Mouse (Mus musculus) embryonic facial prominence, embryonic 14.5 days (tissue): ENCODE measurements around the gene Cxcl14. TPM values are rescaled to one million over a fixed set of nuclear protein-coding genes. Genes with fewer than 3 reads are reported as not detected.
A peak's percentile ranks its signal among the peaks of the same experiment; 100 is the strongest.

Experiments used
- ATAC-seq: fragments of 200-750 bp; cut with Nextera tagmentation; 2 replicates; pipeline ENCODE4 v1.8.0; 2017; ENCODE audit warnings: low read depth, moderate number of reproducible peaks, moderate TSS enrichment
- DNase-seq: peaks from one replicate; pipeline ENCODE4 v3.0.0-alpha.2; 2015; ENCODE audit warnings: low spot score
- H3K27ac ChIP-seq: fragments of 300-500 bp; sonication (generic); replicated peaks from 2 replicates; pipeline ENCODE4 v1.5.1; 2014; ENCODE audit warnings: low read depth, mild to moderate bottlenecking, low read length, moderate library complexity
- H3K27me3 ChIP-seq: fragments of 300-500 bp; sonication (generic); replicated peaks from 2 replicates; pipeline ENCODE4 v1.6.1; 2014; ENCODE audit warnings: low read length; ENCODE audit not compliant: control insufficient read depth, insufficient read depth
- H3K36me3 ChIP-seq: fragments of 300-500 bp; sonication (generic); 2 replicates; pipeline ENCODE4 v1.6.1; 2014; ENCODE audit warnings: low read length, mixed read lengths; ENCODE audit not compliant: control insufficient read depth, insufficient read depth
- H3K4me1 ChIP-seq: fragments of 300-500 bp; sonication (generic); 2 replicates; pipeline ENCODE4 v1.6.1; 2014; ENCODE audit warnings: antibody characterized with exemption, low read length; ENCODE audit not compliant: control insufficient read depth, insufficient read depth
- H3K4me2 ChIP-seq: fragments of 300-500 bp; sonication (generic); 2 replicates; pipeline ENCODE4 v1.6.1; 2014; ENCODE audit warnings: low read depth, mild to moderate bottlenecking, low read length, moderate library complexity, mixed read lengths
- H3K4me3 ChIP-seq: fragments of 300-500 bp; sonication (generic); 2 replicates; pipeline ENCODE4 v1.5.1; 2014; ENCODE audit warnings: low read depth, mild to moderate bottlenecking, low read length
- H3K9ac ChIP-seq: fragments of 300-500 bp; sonication (generic); 2 replicates; pipeline ENCODE4 v1.6.1; 2014; ENCODE audit warnings: low read depth, mild to moderate bottlenecking, low read length, moderate library complexity, mixed read lengths
- H3K9me3 ChIP-seq: fragments of 300-500 bp; sonication (generic); 2 replicates; pipeline ENCODE4 v1.6.1; 2016; ENCODE audit warnings: low read length; ENCODE audit not compliant: control insufficient read depth
- WGBS: fragments of 180-500 bp; shearing (Covaris S2); extraction: QIAGEN DNeasy Blood & Tissue Kit; methylation state at CpG from one replicate; pipeline ENCODE4 v1.1.7; 2014; 5-methylcytosine and 5-hydroxymethylcytosine counted together
- polyA plus RNA-seq: library from polyadenylated mRNA; unstranded; fragments of >200 nt; fragmentation: Nextera tagmentation; extraction: Ambion mirVana; gene quantifications from 2 replicates; pipeline ENCODE4 v1.2.1, GENCODE M21; 2014

Cxcl14 gene
- polyA plus RNA-seq, 1 experiment from 2014 or later = 126 TPM

DNA sequence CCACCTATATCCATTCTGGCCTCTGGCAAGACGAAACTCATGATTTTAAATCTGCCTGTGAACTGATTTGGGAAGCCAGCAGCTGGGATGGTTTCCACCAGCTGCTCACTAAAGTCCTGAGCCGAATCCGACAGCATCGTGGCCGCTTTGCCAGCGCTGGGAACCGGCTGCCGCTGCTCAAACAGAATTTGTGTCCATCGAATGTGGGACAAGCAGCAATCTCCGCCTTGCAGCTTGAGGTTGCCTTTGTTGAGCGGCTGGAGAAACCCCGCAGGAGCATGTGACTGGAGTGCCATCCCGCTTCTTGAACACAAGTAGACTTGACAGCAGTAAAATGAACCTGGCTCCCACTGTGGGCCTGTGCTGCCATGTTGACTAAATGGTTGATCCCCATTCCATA, 13.0 kb downstream of the Cxcl14 start:
- Histone ChIP-seq H3K27me3 (no peaks in the 10 kb centered on the region), H3K4me3 (no peak overlapping the region), H3K4me1 (no peaks in the 10 kb centered on the region), H3K9me3 (no peaks in the 10 kb centered on the region), H3K4me2 (no peak overlapping the region), H3K36me3 (no peaks in the 10 kb centered on the region), H3K9ac (no peak overlapping the region), H3K27ac (no peak overlapping the region)
- WGBS = 83% methylated on average over 13 of the region's 13 CpGs
- DNase-seq = no peak
- no peak for ATAC-seq

GRCm38 (mm10) chr13:56280356-56280755, 16.0 kb downstream of the Cxcl14 start:
- Histone ChIP-seq H3K36me3 (no peaks in the 10 kb centered on the region), H3K27ac (no peak overlapping the region), H3K9me3 (no peaks in the 10 kb centered on the region), H3K4me3 (no peak overlapping the region), H3K4me2 (no peak overlapping the region), H3K9ac (no peak overlapping the region), H3K4me1 (no peaks in the 10 kb centered on the region), H3K27me3 (no peaks in the 10 kb centered on the region)
- ATAC-seq (no peak), DNase-seq (no peak)
- WGBS = 83% methylated on average over 6 of the region's 6 CpGs

GRCm38 (mm10) chr13:56279439-56279838, 16.9 kb downstream of the Cxcl14 start:
- no peaks in the 10 kb centered on the region for H3K36me3 ChIP-seq
- no peak overlapping the region for H3K9ac ChIP-seq
- H3K4me1 ChIP-seq = no peaks in the 10 kb centered on the region
- H3K4me3 ChIP-seq = no peak overlapping the region
- DNase-seq (peak; percentile 85), ATAC-seq (peak; percentile 90)
- WGBS = 17% methylated on average over 8 of the region's 8 CpGs
- no peaks in the 10 kb centered on the region for H3K27me3 ChIP-seq
- H3K27ac ChIP-seq = no peak overlapping the region
- no peak overlapping the region for H3K4me2 ChIP-seq
- H3K9me3 ChIP-seq = no peaks in the 10 kb centered on the region

- no peaks in the 10 kb centered on the region for H3K4me1 ChIP-seq
- no peak for ATAC-seq
- H3K4me3 ChIP-seq = no peak overlapping the region
- no peak overlapping the region for H3K4me2 ChIP-seq
- no peaks in the 10 kb centered on the region for H3K36me3 ChIP-seq
- no peak for DNase-seq
- WGBS = 50% methylated on average over 2 of the region's 2 CpGs
- H3K27ac ChIP-seq = no peak overlapping the region
- peaks cover 12% of the 10 kb centered on the region for H3K9me3 ChIP-seq
- H3K27me3 ChIP-seq = no peaks in the 10 kb centered on the region
- no peak overlapping the region for H3K9ac ChIP-seq
Measured at GRCm38 (mm10) chr13:56275171-56275570, 21.2 kb downstream of the Cxcl14 start.

DNA sequence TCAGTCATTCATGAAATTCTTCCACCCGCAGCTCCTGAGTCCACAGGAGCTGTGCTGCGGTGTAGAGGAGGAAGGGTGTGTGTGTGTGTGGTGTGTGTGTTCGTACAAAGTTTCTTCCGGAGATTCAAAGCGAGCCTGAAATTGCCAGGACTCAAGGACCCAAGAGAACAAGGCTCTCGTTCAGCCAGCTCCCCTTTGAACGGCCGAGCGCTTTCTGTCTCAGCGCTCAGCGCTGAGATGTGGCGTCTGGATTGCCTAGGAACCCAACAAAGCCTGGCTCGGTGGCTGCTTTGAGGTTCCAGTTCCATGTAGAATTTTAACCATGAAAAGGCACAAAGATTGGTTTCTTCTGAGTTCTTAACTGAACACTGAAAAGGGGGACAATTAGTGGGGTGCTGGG, 26.2 kb downstream of the Cxcl14 start:
- no peaks in the 10 kb centered on the region for H3K36me3 ChIP-seq

GRCm38 (mm10) chr13:56267396-56267795, 29.0 kb downstream of the Cxcl14 start:
- DNase-seq = no peak
- H3K4me3 ChIP-seq = no peak overlapping the region
- H3K36me3 ChIP-seq = no peaks in the 10 kb centered on the region
- no peak overlapping the region for H3K27ac ChIP-seq
- peaks cover 12% of the 10 kb centered on the region for H3K9me3 ChIP-seq
- no peak for ATAC-seq
- H3K4me2 ChIP-seq = no peak overlapping the region
- 76% methylated on average over 4 of the region's 4 CpGs for WGBS
- H3K4me1 ChIP-seq = no peaks in the 10 kb centered on the region
- no peak overlapping the region for H3K9ac ChIP-seq
- peaks cover 14% of the 10 kb centered on the region for H3K27me3 ChIP-seq

More for the DNA sequence above, 26.2 kb downstream of the Cxcl14 start:
- Histone ChIP-seq H3K4me3 (no peak overlapping the region), H3K4me1 (no peaks in the 10 kb centered on the region), H3K9ac (no peak overlapping the region), H3K9me3 (peaks cover 12% of the 10 kb centered on the region), H3K27me3 (no peaks in the 10 kb centered on the region), H3K4me2 (no peak overlapping the region), H3K27ac (no peak overlapping the region)
- ATAC-seq (no peak), DNase-seq (no peak)
- 59% methylated on average over 13 of the region's 13 CpGs for WGBS

- H3K4me1 ChIP-seq = no peaks in the 10 kb centered on the region
- DNase-seq = peak; percentile 63
- ATAC-seq = no peak
Measured at GRCm38 (mm10) chr13:56266435-56266834, 29.9 kb downstream of the Cxcl14 start.

GRCm38 (mm10) chr13:56265661-56266060, 30.7 kb downstream of the Cxcl14 start:
- no peak overlapping the region for H3K9ac ChIP-seq
- DNase-seq = no peak
- no peaks in the 10 kb centered on the region for H3K36me3 ChIP-seq
- H3K4me3 ChIP-seq = no peak overlapping the region
- WGBS = 63% methylated on average over 5 of the region's 5 CpGs
- peaks cover 32% of the 10 kb centered on the region for H3K27me3 ChIP-seq
- H3K4me2 ChIP-seq = no peak overlapping the region
- no peak for ATAC-seq
- H3K27ac ChIP-seq = no peak overlapping the region
- no peaks in the 10 kb centered on the region for H3K4me1 ChIP-seq
- H3K9me3 ChIP-seq = no peaks in the 10 kb centered on the region

More at GRCm38 (mm10) chr13:56266435-56266834, 29.9 kb downstream of the Cxcl14 start:
- H3K36me3 ChIP-seq = no peaks in the 10 kb centered on the region
- 31% methylated on average over 8 of the region's 8 CpGs for WGBS
- no peak overlapping the region for H3K4me3 ChIP-seq
- peaks cover 4% of the 10 kb centered on the region for H3K9me3 ChIP-seq
- peaks cover 24% of the 10 kb centered on the region for H3K27me3 ChIP-seq
- no peak overlapping the region for H3K27ac ChIP-seq
- no peak overlapping the region for H3K4me2 ChIP-seq
- H3K9ac ChIP-seq = no peak overlapping the region

DNA sequence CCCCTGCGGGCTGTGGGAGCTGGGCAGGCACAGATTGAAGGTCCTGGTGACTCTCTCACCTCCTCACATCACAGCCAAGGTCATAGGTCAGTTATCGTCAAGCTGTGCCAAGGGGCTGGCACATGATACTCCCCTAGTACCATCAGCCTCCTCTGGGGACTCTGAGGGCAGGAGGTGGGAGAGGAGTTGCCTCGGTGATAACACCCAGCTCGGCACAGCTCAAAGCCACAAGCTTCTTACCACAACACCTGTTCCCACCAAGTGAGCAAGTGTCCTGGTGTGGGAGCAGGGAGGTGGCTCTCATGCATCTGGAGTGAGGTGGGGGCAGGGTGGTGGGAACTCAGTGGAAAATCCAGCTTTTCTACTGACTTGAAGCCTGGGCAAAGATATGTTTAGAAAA, 34.1 kb downstream of the Cxcl14 start:
- no peaks in the 10 kb centered on the region for H3K9me3 ChIP-seq
- 38% methylated on average over 4 of the region's 4 CpGs for WGBS
- H3K36me3 ChIP-seq = no peaks in the 10 kb centered on the region
- peaks cover 65% of the 10 kb centered on the region for H3K27me3 ChIP-seq
- ATAC-seq (peak; percentile 62), DNase-seq (no peak)
- no peak overlapping the region for H3K4me2 ChIP-seq
- no peak overlapping the region for H3K4me3 ChIP-seq
- no peak overlapping the region for H3K9ac ChIP-seq
- H3K27ac ChIP-seq = no peak overlapping the region
- H3K4me1 ChIP-seq = no peaks in the 10 kb centered on the region
